Mouse (Mus musculus) liver, adult 2 months (tissue): ENCODE measurements around the gene Arl15.

Experiments
- CTCF ChIP-seq: fragments of 200-500 bp; IDR thresholded peaks from 2 replicates; pipeline ENCODE4 v1.5.1; 2011; ENCODE audit warnings: low read depth, low read length, control low read depth
- POLR2A ChIP-seq: fragments of 200-500 bp; IDR thresholded peaks from 2 replicates; pipeline ENCODE4 v1.6.1; 2011; ENCODE audit warnings: low read length, control low read depth; ENCODE audit not compliant: insufficient read depth; ENCODE audit errors: extremely low read depth

DNA sequence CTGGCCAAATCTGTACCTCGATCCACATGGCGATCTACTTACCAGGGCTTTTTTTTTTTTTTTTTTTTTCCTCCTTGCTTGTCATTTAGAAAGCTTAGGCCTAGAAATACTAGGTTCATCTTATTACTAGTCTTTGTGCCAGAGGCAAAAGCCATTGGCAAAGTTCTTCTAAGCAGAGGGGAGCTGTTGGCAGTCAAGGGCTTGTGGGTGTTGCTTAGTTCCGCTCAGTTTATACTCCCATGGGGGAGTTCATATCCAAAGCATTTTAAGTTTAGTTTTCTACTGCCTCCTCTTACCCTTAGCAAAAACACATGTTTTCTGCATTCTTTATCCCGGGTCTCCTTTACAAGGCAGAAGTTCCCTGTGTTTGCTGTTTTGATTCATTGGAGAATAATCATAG is 325.5 kb downstream of the Arl15 start:
- no peak for TF ChIP-seq POLR2A
- no peak for TF ChIP-seq CTCF
